Mouse (Mus musculus) left cerebral cortex, adult 8-10 months (tissue): ENCODE data around the gene Gm1113. TPM values are rescaled to one million over a fixed set of nuclear protein-coding genes. Genes with fewer than 3 reads are reported as not detected.

Source experiments
- DNase-seq, 2 experiments: peaks; one replicate each; pipeline ENCODE4 v3.0.0; 2022; ENCODE audit warnings: low spot score in 2 of 2
- total RNA-seq, 4 experiments: library from RNA; stranded (reverse); gene quantifications; 2 replicates each; pipeline ENCODE4 v1.2.4; 2022

The Gm1113 gene
- total RNA-seq, 4 experiments from 2014 or later: not detected

DNA sequence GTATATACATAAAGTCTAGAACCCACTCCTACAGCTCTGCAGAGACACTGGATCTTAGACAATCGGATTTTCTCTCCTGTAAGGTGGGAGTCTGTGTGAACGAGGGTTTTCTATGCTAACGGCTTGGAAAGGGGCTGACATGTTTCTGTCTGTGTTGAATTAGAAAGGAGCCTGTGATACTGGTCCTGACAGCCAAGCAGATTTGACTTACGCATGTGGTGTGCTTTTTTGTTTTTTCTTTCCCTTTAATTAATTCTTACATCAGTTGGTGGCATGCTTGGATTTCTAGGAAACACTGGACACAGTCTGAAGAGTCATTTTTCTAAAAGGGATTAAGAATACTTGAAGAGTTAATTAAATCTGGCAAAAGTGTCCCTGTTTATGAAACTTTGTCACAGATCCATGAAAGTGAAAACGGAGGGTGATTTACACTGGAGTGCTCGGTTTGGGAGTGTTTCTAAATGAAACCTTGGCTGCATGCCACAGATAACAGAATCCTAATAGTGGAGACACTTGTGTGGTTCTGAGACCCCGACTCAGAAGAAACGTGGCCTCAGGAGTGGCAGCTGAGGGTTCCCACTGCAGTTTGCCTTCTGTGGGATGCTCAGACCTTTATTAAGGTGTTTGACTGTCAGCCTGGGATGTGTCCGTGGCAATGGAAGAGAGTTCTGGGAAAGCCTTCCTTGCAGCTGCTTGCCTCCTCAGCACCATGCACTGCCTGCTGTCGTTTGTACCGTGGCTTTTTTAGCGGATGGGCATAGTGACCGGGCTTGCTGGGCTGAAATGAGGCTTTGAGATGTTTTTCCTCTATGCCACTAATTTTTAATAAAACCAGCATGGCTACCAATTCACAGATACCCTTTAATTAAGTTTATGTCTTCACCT, 35.8 kb downstream of the Gm1113 start:
- DNase-seq: no peak

- DNase-seq: peak in 1 of 2 experiments; percentile 46
Measured at GRCm38 (mm10) chr9:35479456-35479855, 38.6 kb downstream of the Gm1113 start.

GRCm38 (mm10) chr9:35475394-35475793, 42.7 kb downstream of the Gm1113 start:
- DNase-seq: no peak

DNA sequence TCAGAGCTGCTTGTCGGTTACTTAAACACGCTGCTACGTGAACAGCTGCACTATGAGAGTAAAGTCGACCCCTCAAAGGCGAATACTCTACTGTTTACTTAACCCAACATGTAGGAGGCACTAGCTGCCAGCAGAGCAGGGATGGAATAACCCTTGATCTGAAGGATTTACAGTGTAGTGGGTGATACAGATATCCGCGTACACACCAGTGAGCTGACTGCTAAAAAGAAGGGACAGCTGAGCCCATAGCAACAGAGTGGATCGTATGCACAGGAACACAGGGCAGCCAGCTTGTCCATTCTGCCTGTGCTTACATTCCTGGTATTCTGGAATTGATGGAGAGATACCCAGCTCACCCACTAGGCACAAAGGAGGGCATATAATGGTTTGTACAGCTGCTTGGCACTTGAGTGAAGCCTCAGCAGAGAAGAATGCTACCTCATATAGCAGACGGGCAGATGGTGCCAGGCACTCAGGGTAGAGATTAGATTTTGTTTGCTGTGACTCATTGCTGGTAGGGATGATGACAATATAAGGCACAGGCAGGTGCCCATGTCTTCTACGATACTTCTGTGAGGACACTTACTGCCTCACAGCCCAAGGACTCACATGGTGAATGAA, 43.9 kb downstream of the Gm1113 start:
- no peak for DNase-seq

- no peak for DNase-seq
Measured at GRCm38 (mm10) chr9:35468913-35469312, 49.2 kb downstream of the Gm1113 start.

DNA sequence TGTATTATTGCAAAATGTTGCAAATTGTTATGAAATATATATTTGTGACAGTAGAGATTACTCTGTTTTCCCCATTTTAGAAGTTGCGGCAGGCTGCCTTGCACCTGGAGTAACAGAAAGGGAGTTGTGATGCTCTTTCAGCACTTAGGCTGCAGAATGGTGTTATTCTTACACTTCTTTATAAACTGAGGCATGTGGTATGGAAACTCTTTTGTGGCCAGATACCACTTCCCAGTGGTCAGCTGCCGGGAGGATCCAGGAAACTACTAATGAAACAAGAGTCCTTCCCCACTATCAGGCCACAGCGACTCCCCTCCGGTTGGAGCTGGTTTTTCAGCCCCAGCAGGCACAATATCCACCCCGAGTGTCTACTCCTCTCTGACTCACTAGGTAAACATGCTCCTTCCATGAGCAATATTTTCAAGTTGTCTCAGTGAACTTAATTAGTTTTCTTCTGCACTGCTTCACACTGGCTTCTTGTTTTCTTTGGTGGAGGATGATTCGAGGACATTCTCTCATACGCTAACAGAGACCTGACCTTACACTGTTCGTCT, 50.7 kb downstream of the Gm1113 start:
- no peak for DNase-seq

- DNase-seq: no peak
Measured at GRCm38 (mm10) chr9:35459594-35459993, 58.5 kb downstream of the Gm1113 start.

Other genes starting within 250 kb of the Gm1113 start
- gene Cdon, start 97.1 kb downstream of the Gm1113 start, total RNA-seq: 10 to 100 TPM in 2 of 4 experiments, 1 to 10 TPM in 2; 8.7 to 12.5 (median 10.3) TPM
- gene Ddx25, start 40.3 kb upstream of the Gm1113 start, total RNA-seq: 10 to 100 TPM; 17.6 to 19.4 (median 18.3) TPM
- 10 to 100 TPM; 11.9 to 13.9 (median 12.5) TPM for gene Pus3, start 40.3 kb upstream of the Gm1113 start, total RNA-seq
- gene Pate2, start 52.0 kb upstream of the Gm1113 start, total RNA-seq: 1 to 10 TPM in 1 of 4 experiments, under 1 TPM in 3; 0.77 to 1.9 (median 0.79) TPM
- 10 to 100 TPM in 1 of 4 experiments, 1 to 10 TPM in 3; 8.7 to 11.8 (median 9.6) TPM for gene Hyls1, start 52.1 kb upstream of the Gm1113 start, total RNA-seq
- gene Pate4, start 93.7 kb upstream of the Gm1113 start, total RNA-seq: not detected
- not detected for gene Pate3, start 129.9 kb upstream of the Gm1113 start, total RNA-seq
- gene Pate1, start 169.1 kb upstream of the Gm1113 start, total RNA-seq: not detected
- not detected for gene Gm17677, start 222.8 kb upstream of the Gm1113 start, total RNA-seq